Mouse (Mus musculus): Measurements from ENCODE around the gene Bend7. TPM values are rescaled to one million over a fixed set of nuclear protein-coding genes. Genes with fewer than 3 reads are reported as not detected.
A peak's percentile ranks its signal among the peaks of the same experiment; 100 is the strongest.

Bend7 gene
- polyA plus RNA-seq, 1 experiment from 2014 or later = 31.9 TPM

DNA sequence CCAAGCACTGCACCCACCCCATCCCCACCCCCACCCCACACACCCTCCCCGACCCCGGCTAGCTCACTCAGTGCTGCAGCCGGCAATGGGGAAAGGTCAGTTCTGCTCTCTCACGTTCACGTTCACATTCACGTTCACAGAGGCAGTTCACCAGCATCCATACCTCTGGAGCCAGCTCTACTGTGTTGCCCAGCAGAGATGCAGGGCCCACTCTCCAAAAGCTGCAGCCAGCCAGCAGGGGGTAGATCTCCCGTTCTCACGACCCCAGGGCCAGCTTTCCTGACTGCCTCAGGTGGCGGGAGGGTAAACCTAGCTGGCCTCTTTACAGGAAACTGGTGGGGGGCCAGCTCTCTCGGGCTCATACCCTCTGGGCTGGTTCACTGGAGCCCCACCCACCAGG, 100.0 kb downstream of the Bend7 start:
- WGBS = 6% methylated on average over 10 of the region's 10 CpGs

DNA sequence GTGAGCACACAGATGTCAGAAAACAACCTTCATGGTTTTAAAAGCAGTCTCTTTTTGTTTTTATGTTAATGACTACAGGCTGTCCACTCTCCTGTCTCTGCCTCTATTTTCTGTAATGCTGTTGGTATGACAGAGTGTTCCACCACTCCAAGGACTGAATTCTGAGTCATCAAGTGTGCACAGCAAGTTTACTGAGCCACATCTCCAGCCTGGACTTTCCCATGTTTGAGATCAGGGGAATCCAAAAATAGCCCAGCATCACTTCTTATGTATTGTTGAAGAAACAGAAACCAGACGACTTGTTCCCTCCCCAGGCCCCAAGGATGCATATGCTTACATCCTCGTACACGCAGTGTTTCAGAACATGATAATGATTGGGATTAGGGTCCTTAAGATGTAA, 102.6 kb downstream of the Bend7 start:
- Histone ChIP-seq H3K27me3 (replicated peaks; ENCODE audit: insufficient read depth, low read length) (no peaks in the 10 kb centered on the region), H3K27ac (ENCODE audit: low read length) (no peak overlapping the region), H3K4me1 (ENCODE audit: insufficient read depth, low read depth, low read length) (no peaks in the 10 kb centered on the region), H3K9ac (replicated peaks; ENCODE audit: low read depth) (no peak overlapping the region), H3K4me2 (replicated peaks; ENCODE audit: low read depth, low read length) (no peak overlapping the region), H3K4me3 (ENCODE audit: low read depth, low read length) (no peak overlapping the region), H3K9me3 (ENCODE audit: low read length) (no peaks in the 10 kb centered on the region), H3K36me3 (ENCODE audit: insufficient read depth, low read length) (no peaks in the 10 kb centered on the region)
- no peak for TF ChIP-seq EP300 (IDR thresholded peaks at IDR 0.05)
- TF ChIP-seq CTCF (IDR thresholded peaks at IDR 0.05) = no peak
- WGBS = 70% methylated on average over 3 of the region's 3 CpGs
- DNase-seq (ENCODE audit: low spot score) (peak; percentile 9), ATAC-seq (no peak)

More for the DNA sequence above, 100.0 kb downstream of the Bend7 start:
- ATAC-seq (no peak), DNase-seq (ENCODE audit: low spot score) (no peak)
- Histone ChIP-seq H3K27ac (ENCODE audit: low read length) (no peak overlapping the region), H3K4me3 (ENCODE audit: low read depth, low read length) (no peak overlapping the region), H3K27me3 (replicated peaks; ENCODE audit: insufficient read depth, low read length) (no peaks in the 10 kb centered on the region), H3K4me1 (ENCODE audit: insufficient read depth, low read depth, low read length) (no peaks in the 10 kb centered on the region), H3K9ac (replicated peaks; ENCODE audit: low read depth) (no peak overlapping the region), H3K9me3 (ENCODE audit: low read length) (no peaks in the 10 kb centered on the region), H3K4me2 (replicated peaks; ENCODE audit: low read depth, low read length) (no peak overlapping the region), H3K36me3 (ENCODE audit: insufficient read depth, low read length) (no peaks in the 10 kb centered on the region)
- TF ChIP-seq EP300 (IDR thresholded peaks at IDR 0.05) = no peak
- no peak for TF ChIP-seq CTCF (IDR thresholded peaks at IDR 0.05)

DNA sequence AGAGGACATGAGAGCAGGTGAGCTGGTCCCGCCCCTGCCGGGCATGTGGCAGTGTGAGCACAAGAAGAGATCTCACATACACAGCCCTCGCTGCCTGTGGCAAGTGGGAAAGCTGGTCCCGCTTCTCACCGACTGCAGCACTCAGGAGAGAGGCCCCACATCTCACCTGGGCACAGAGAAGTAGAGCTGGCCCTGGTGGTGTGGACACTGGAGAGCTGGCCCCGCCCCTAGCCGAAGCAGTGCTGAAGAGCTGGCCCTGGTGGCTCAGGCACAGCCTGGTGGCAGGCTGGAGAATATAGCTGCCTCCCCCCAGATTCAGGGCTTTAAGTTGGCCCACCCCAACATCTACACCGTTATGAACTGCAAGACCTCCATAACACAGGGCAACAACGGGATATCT, 106.4 kb downstream of the Bend7 start:
- Histone ChIP-seq H3K36me3 (ENCODE audit: insufficient read depth, low read length) (no peaks in the 10 kb centered on the region), H3K27me3 (replicated peaks; ENCODE audit: insufficient read depth, low read length) (no peaks in the 10 kb centered on the region), H3K4me2 (replicated peaks; ENCODE audit: low read depth, low read length) (no peak overlapping the region), H3K27ac (ENCODE audit: low read length) (no peak overlapping the region), H3K9me3 (ENCODE audit: low read length) (no peaks in the 10 kb centered on the region), H3K4me1 (ENCODE audit: insufficient read depth, low read depth, low read length) (no peaks in the 10 kb centered on the region), H3K9ac (replicated peaks; ENCODE audit: low read depth) (no peak overlapping the region), H3K4me3 (ENCODE audit: low read depth, low read length) (no peak overlapping the region)
- WGBS = 43% methylated on average over 9 of the region's 9 CpGs
- TF ChIP-seq CTCF (IDR thresholded peaks at IDR 0.05) = peak; percentile 45
- no peak for TF ChIP-seq EP300 (IDR thresholded peaks at IDR 0.05)
- ATAC-seq = peak; percentile 89
- peak; percentile 49 for DNase-seq (ENCODE audit: low spot score)

DNA sequence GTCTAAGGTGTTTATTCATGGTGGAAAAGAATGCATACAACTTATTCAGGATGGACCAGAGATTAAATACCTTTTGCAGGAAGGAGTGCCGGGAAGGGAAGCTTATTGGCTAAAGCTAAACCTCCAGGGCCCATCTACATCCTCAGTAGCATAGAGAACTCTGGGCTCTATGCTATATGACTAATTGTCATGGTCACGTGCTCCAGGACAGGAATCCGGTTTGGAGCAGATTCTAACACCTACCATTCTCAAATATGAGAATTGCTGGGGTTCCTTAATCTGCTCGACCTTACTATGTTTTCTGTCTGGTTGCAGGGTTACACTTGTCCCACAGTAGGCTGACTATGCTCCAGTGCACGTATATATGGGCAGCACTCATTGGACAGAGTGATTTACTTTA, 110.4 kb downstream of the Bend7 start:
- Histone ChIP-seq H3K27me3 (replicated peaks; ENCODE audit: insufficient read depth, low read length) (no peaks in the 10 kb centered on the region), H3K27ac (ENCODE audit: low read length) (no peak overlapping the region), H3K36me3 (ENCODE audit: insufficient read depth, low read length) (no peaks in the 10 kb centered on the region), H3K4me1 (ENCODE audit: insufficient read depth, low read depth, low read length) (no peaks in the 10 kb centered on the region; the same call in 1 of the 2 replicates), H3K4me3 (ENCODE audit: low read depth, low read length) (no peak overlapping the region), H3K9ac (replicated peaks; ENCODE audit: low read depth) (no peak overlapping the region), H3K9me3 (ENCODE audit: low read length) (no peaks in the 10 kb centered on the region), H3K4me2 (replicated peaks; ENCODE audit: low read depth, low read length) (no peak overlapping the region)
- DNase-seq (ENCODE audit: low spot score) (no peak), ATAC-seq (no peak)
- 61% methylated on average over 5 of the region's 5 CpGs for WGBS
- TF ChIP-seq CTCF (IDR thresholded peaks at IDR 0.05) = no peak
- no peak for TF ChIP-seq EP300 (IDR thresholded peaks at IDR 0.05)

DNA sequence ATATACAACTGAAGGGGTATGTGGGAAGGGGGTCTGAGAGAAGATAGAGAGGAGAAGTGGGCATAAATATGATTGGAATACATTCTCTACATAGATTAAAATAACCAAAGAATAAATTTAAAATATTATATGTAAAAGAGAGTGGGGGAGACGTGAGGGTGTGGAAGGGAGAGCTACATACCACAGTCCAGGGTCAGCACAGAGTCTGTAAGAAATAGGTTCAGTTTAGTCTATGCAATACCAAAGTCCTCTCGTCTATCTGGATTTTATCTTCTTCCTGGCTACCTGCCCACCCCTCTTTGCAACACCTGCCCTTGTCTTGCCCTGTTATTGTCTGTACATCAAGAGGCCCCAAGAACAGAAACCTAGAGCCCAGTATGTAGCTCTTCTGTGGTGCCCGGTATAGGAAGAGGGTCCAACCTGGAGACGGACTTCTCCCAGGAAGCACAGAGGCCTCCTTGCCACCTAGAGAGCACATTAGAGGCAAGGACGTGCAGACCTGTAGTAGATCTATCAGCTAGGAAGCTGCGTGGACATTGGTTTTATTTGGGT, 110.9 kb downstream of the Bend7 start:
- Histone ChIP-seq H3K27ac (ENCODE audit: low read length) (no peak overlapping the region), H3K9me3 (ENCODE audit: low read length) (no peaks in the 10 kb centered on the region), H3K27me3 (replicated peaks; ENCODE audit: insufficient read depth, low read length) (no peaks in the 10 kb centered on the region), H3K4me2 (replicated peaks; ENCODE audit: low read depth, low read length) (no peak overlapping the region), H3K9ac (replicated peaks; ENCODE audit: low read depth) (no peak overlapping the region), H3K4me1 (ENCODE audit: insufficient read depth, low read depth, low read length) (no peaks in the 10 kb centered on the region; the same call in 1 of the 2 replicates), H3K36me3 (ENCODE audit: insufficient read depth, low read length) (no peaks in the 10 kb centered on the region), H3K4me3 (ENCODE audit: low read depth, low read length) (no peak overlapping the region)
- ATAC-seq (no peak), DNase-seq (ENCODE audit: low spot score) (no peak)
- WGBS = 79% methylated on average over 6 of the region's 6 CpGs
- TF ChIP-seq CTCF (IDR thresholded peaks at IDR 0.05) (no peak), EP300 (IDR thresholded peaks at IDR 0.05) (no peak)

DNA sequence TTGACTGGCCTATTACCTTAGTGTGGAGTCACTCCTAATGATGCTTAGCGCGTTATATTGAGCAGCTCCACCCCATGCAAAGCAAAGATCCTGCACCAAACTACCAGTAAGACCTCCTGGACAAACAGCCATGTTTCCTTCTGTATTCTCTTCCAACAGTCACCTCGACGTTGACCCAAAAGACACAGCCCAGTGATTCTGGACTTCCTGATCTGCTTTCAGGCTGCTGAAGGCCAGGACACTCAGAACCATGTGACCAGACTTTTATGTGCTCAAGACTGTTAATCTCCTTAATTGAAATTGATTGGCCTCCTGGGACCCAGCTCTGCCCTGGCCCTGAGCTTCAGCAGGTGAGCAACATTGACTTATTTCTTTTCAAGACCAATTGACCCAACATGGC, 111.4 kb downstream of the Bend7 start:
- Histone ChIP-seq H3K27ac (ENCODE audit: low read length) (no peak overlapping the region), H3K9ac (replicated peaks; ENCODE audit: low read depth) (no peak overlapping the region)
- 86% methylated on average over 4 of the region's 4 CpGs for WGBS

More for the DNA sequence above, 111.4 kb downstream of the Bend7 start:
- H3K27me3 ChIP-seq (replicated peaks; ENCODE audit: insufficient read depth, low read length) = no peaks in the 10 kb centered on the region
- ATAC-seq (no peak), DNase-seq (ENCODE audit: low spot score) (no peak)
- H3K36me3 ChIP-seq (ENCODE audit: insufficient read depth, low read length) = no peaks in the 10 kb centered on the region
- H3K4me3 ChIP-seq (ENCODE audit: low read depth, low read length) = no peak overlapping the region
- no peaks in the 10 kb centered on the region for H3K9me3 ChIP-seq (ENCODE audit: low read length)
- no peaks in the 10 kb centered on the region; the same call in 1 of the 2 replicates for H3K4me1 ChIP-seq (ENCODE audit: insufficient read depth, low read depth, low read length)
- H3K4me2 ChIP-seq (replicated peaks; ENCODE audit: low read depth, low read length) = no peak overlapping the region
- TF ChIP-seq CTCF (IDR thresholded peaks at IDR 0.05) (no peak), EP300 (IDR thresholded peaks at IDR 0.05) (no peak)
